Mouse (Mus musculus) hindbrain, embryonic 10.5 days (tissue): ENCODE measurements around the gene Nid1. TPM values are rescaled to one million over a fixed set of nuclear protein-coding genes. Genes with fewer than 3 reads are reported as not detected.

ENCODE experiments used
- DNase-seq: peaks from one replicate; pipeline ENCODE4 v3.0.0-alpha.2; 2017; ENCODE audit warnings: low spot score
- H3K27ac ChIP-seq: fragments of 300-500 bp; sonication (generic); 2 replicates; pipeline ENCODE4 v1.5.1; 2016; ENCODE audit warnings: mild to moderate bottlenecking, moderate library complexity
- H3K27me3 ChIP-seq: fragments of 300-500 bp; sonication (generic); 2 replicates; pipeline ENCODE4 v1.6.1; 2016; ENCODE audit warnings: mild to moderate bottlenecking; ENCODE audit not compliant: poor library complexity, insufficient read depth, severe bottlenecking
- H3K36me3 ChIP-seq: fragments of 300-500 bp; sonication (generic); 2 replicates; pipeline ENCODE4 v1.6.1; 2016; ENCODE audit warnings: mild to moderate bottlenecking, moderate library complexity
- H3K4me1 ChIP-seq: fragments of 300-500 bp; sonication (generic); replicated peaks from 2 replicates; pipeline ENCODE4 v1.6.1; 2016; ENCODE audit warnings: mild to moderate bottlenecking
- H3K4me3 ChIP-seq: fragments of 300-500 bp; sonication (generic); 2 replicates; pipeline ENCODE4 v1.5.1; 2016; ENCODE audit warnings: mild to moderate bottlenecking, moderate library complexity
- H3K9me3 ChIP-seq: fragments of 300-500 bp; sonication (generic); 2 replicates; pipeline ENCODE4 v1.6.1; 2016; ENCODE audit warnings: mild to moderate bottlenecking, moderate library complexity
- WGBS: fragments of 180-500 bp; shearing (Covaris S2); methylation state at CpG from one replicate; pipeline ENCODE4 v1.1.7; 2016; 5-methylcytosine and 5-hydroxymethylcytosine counted together
- polyA plus RNA-seq: library from polyadenylated mRNA; unstranded; fragments of >200 nt; fragmentation: Nextera tagmentation; extraction: Ambion mirVana; gene quantifications from 2 replicates; pipeline ENCODE4 v1.2.1, GENCODE M21; 2016

The Nid1 gene
- polyA plus RNA-seq, 1 experiment from 2014 or later = 43.9 TPM

DNA sequence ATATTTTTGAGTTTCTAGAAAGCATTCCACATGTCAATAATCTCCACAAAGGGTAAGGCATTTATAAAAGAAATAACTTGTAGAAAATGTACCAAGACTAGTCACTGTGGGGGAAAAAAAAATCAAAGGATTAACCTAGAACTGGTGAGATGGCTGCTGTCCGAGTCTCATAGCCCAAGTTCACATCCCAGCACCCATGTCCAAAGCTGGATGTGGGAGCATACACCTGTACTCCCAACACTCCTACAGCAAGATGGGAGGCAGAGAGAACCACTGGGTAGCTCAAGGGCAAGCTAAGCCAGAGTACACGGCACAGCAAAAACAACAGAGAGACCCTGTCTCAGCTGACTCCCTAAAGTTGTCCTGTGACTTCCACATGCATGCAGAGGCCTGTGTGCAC is 47.5 kb downstream of the Nid1 start:
- H3K27me3 ChIP-seq = no peaks in the 10 kb centered on the region
- peaks cover 51% of the 10 kb centered on the region for H3K4me1 ChIP-seq
- no peak overlapping the region for H3K4me3 ChIP-seq
- WGBS = 71% methylated on average over 2 of the region's 2 CpGs
- DNase-seq = no peak
- no peak overlapping the region for H3K27ac ChIP-seq
- H3K9me3 ChIP-seq = no peaks in the 10 kb centered on the region
- no peaks in the 10 kb centered on the region for H3K36me3 ChIP-seq

GRCm38 (mm10) chr13:13485682-13486081 is 48.3 kb downstream of the Nid1 start:
- Histone ChIP-seq H3K9me3 (no peaks in the 10 kb centered on the region), H3K36me3 (no peaks in the 10 kb centered on the region), H3K27me3 (no peaks in the 10 kb centered on the region), H3K4me3 (no peak overlapping the region), H3K4me1 (peaks cover 48% of the 10 kb centered on the region), H3K27ac (peak overlapping the region; percentile 50)
- no peak for DNase-seq
- 74% methylated on average over 4 of the region's 4 CpGs for WGBS

- no peak overlapping the region for H3K27ac ChIP-seq
- H3K36me3 ChIP-seq = no peaks in the 10 kb centered on the region
- H3K4me1 ChIP-seq = peaks cover 27% of the 10 kb centered on the region
- H3K4me3 ChIP-seq = no peak overlapping the region
- DNase-seq = no peak
- H3K9me3 ChIP-seq = no peaks in the 10 kb centered on the region
- 90% methylated on average over 1 of the region's 1 CpGs for WGBS
- no peaks in the 10 kb centered on the region for H3K27me3 ChIP-seq
Measured at GRCm38 (mm10) chr13:13487851-13488250, 50.5 kb downstream of the Nid1 start.

GRCm38 (mm10) chr13:13489861-13490260 is 52.5 kb downstream of the Nid1 start:
- Histone ChIP-seq H3K4me1 (peaks cover 9% of the 10 kb centered on the region), H3K4me3 (no peak overlapping the region)
- DNase-seq = no peak

DNA sequence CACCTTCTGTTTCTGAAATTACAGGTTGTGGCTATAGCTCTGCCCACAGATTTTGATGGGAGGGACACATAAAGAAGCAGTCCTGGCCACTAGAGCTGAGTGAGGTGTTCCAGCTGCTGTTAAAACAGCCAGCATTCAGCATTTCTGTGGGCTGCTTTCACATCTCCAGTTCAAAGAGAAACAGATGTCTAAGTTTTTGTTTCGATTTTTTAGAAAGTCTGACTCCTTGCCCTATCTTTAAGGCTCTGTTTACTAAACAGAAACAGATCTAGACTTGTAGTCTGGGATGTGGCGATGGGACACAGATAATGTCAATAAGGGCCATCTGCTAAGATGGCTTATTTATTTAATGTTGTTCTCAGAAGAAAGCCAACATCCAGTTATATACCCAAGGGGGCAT is 54.8 kb downstream of the Nid1 start:
- Histone ChIP-seq H3K36me3 (no peaks in the 10 kb centered on the region), H3K9me3 (no peaks in the 10 kb centered on the region), H3K27me3 (no peaks in the 10 kb centered on the region), H3K4me1 (no peaks in the 10 kb centered on the region), H3K27ac (no peak overlapping the region), H3K4me3 (no peak overlapping the region)
- no peak for DNase-seq
- WGBS = 70% methylated on average over 2 of the region's 2 CpGs

More at GRCm38 (mm10) chr13:13489861-13490260, 52.5 kb downstream of the Nid1 start:
- H3K27me3 ChIP-seq = no peaks in the 10 kb centered on the region
- H3K27ac ChIP-seq = no peak overlapping the region
- WGBS = 87% methylated on average over 5 of the region's 5 CpGs
- H3K36me3 ChIP-seq = no peaks in the 10 kb centered on the region
- no peaks in the 10 kb centered on the region for H3K9me3 ChIP-seq

- Histone ChIP-seq H3K27me3 (no peaks in the 10 kb centered on the region), H3K27ac (no peak overlapping the region), H3K9me3 (no peaks in the 10 kb centered on the region), H3K4me1 (no peaks in the 10 kb centered on the region), H3K36me3 (no peaks in the 10 kb centered on the region), H3K4me3 (no peak overlapping the region)
- 63% methylated on average over 3 of the region's 3 CpGs for WGBS
- no peak for DNase-seq
Measured at GRCm38 (mm10) chr13:13493517-13493916, 56.2 kb downstream of the Nid1 start.

DNA sequence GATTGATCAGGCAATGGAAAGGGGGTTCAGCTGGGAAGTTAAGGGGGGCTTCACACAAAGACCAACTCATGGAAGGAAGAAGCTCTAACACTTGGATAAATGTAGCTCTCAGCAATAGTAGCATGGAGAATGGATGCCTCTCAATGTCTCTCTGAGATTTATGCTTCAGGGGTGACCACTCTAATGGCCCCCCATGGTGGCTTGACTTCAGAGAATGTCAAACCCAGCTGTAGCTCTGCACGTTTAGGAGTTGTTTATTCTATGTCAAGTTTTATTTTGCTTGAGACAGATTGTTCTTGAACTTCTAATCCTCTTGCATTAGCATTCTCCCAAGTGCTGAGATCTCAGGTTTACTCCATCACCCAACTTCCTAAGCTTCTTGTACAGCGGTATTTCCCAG is 60.7 kb downstream of the Nid1 start:
- H3K36me3 ChIP-seq = no peaks in the 10 kb centered on the region
- no peak overlapping the region for H3K27ac ChIP-seq
- DNase-seq = no peak
- WGBS = 80% methylated on average over 2 of the region's 2 CpGs
- H3K9me3 ChIP-seq = no peaks in the 10 kb centered on the region
- no peaks in the 10 kb centered on the region for H3K27me3 ChIP-seq
- H3K4me3 ChIP-seq = no peak overlapping the region
- H3K4me1 ChIP-seq = no peaks in the 10 kb centered on the region

DNA sequence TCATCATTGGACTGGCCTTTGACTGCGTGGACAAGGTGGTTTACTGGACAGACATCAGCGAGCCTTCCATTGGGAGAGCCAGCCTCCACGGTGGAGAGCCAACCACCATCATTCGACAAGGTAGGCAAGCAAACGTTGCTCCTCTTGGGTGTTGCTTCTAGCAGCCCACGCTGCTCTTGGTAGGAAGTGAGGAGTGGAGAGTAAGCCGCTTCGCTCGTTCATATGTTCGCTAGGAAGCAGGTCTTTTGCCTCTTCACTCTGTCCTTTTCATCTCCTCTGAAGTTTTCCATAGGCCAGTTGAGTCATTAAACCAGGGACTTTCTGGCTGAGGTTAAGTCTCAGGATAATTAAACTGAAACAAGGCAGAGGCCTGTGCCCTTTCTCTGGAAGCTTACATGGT is 65.1 kb downstream of the Nid1 start:
- no peaks in the 10 kb centered on the region for H3K4me1 ChIP-seq
- WGBS = 91% methylated on average over 10 of the region's 10 CpGs
- no peak for DNase-seq
- H3K27ac ChIP-seq = no peak overlapping the region
- no peaks in the 10 kb centered on the region for H3K9me3 ChIP-seq
- H3K27me3 ChIP-seq = no peaks in the 10 kb centered on the region
- no peaks in the 10 kb centered on the region; the same call in 1 of the 2 replicates for H3K36me3 ChIP-seq
- no peak overlapping the region for H3K4me3 ChIP-seq

- H3K4me3 ChIP-seq = no peak overlapping the region
- H3K36me3 ChIP-seq = no peaks in the 10 kb centered on the region; the same call in 1 of the 2 replicates
- no peak overlapping the region for H3K27ac ChIP-seq
- 55% methylated on average over 4 of the region's 4 CpGs for WGBS
- H3K9me3 ChIP-seq = no peaks in the 10 kb centered on the region
- H3K27me3 ChIP-seq = no peaks in the 10 kb centered on the region
- DNase-seq = no peak
- H3K4me1 ChIP-seq = peaks cover 6% of the 10 kb centered on the region; the same call in 1 of the 2 replicates
Measured at GRCm38 (mm10) chr13:13503695-13504386, 66.5 kb downstream of the Nid1 start.

DNA sequence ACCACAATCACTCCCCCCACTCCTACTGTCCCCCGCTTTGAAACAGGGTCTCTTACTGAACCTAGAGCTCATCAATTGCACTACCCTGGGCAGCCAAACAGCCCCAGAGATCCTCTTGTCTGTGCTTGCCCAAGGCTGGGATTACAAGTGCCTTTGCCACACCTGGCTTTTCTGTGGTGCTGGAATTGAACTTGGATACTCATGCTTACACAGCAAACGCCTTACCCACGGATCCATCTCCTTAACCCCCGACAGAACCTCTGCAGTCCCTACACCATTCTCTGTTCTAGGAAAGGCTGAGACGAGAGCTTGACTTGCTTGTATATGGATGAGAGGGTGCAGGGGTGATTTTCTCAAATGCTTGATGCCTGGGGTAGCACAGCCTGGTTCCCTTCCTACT is 67.7 kb downstream of the Nid1 start:
- DNase-seq = no peak
- Histone ChIP-seq H3K27ac (no peak overlapping the region), H3K27me3 (no peaks in the 10 kb centered on the region), H3K4me1 (peaks cover 6% of the 10 kb centered on the region; the same call in 1 of the 2 replicates), H3K9me3 (no peaks in the 10 kb centered on the region), H3K36me3 (no peaks in the 10 kb centered on the region; the same call in 1 of the 2 replicates), H3K4me3 (no peak overlapping the region)
- WGBS = 89% methylated on average over 5 of the region's 5 CpGs

DNA sequence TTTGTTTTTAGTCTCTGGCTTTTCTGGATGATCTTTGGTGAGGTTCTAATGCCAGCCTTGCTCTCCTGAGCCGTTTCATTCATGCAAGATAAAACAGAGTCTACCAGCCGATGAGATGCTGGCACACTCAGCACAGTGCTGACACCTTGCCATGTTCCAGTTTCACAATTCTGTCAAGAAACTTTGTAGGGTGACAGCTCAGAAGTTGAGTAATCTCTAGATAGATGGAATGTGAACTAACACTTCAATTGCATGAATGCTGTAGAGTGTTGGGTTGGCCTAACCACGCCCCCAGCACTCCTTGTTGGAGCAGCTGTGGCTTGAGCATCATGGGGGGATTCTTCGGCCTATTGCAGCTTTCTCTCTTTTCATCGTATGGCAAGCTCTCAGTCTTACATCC is 69.2 kb downstream of the Nid1 start:
- no peaks in the 10 kb centered on the region for H3K9me3 ChIP-seq
- 88% methylated on average over 5 of the region's 5 CpGs for WGBS
- peaks cover 6% of the 10 kb centered on the region; the same call in 1 of the 2 replicates for H3K4me1 ChIP-seq
- no peak overlapping the region for H3K27ac ChIP-seq
- no peaks in the 10 kb centered on the region; the same call in 1 of the 2 replicates for H3K36me3 ChIP-seq
- no peak overlapping the region for H3K4me3 ChIP-seq
- no peak for DNase-seq
- no peaks in the 10 kb centered on the region for H3K27me3 ChIP-seq

GRCm38 (mm10) chr13:13514861-13515260 is 77.5 kb downstream of the Nid1 start:
- no peaks in the 10 kb centered on the region for H3K36me3 ChIP-seq
- no peaks in the 10 kb centered on the region for H3K9me3 ChIP-seq
- H3K4me1 ChIP-seq = no peaks in the 10 kb centered on the region
- H3K27me3 ChIP-seq = no peaks in the 10 kb centered on the region
- no peak for DNase-seq
- H3K27ac ChIP-seq = no peak overlapping the region
- 84% methylated on average over 4 of the region's 4 CpGs for WGBS
- H3K4me3 ChIP-seq = no peak overlapping the region

DNA sequence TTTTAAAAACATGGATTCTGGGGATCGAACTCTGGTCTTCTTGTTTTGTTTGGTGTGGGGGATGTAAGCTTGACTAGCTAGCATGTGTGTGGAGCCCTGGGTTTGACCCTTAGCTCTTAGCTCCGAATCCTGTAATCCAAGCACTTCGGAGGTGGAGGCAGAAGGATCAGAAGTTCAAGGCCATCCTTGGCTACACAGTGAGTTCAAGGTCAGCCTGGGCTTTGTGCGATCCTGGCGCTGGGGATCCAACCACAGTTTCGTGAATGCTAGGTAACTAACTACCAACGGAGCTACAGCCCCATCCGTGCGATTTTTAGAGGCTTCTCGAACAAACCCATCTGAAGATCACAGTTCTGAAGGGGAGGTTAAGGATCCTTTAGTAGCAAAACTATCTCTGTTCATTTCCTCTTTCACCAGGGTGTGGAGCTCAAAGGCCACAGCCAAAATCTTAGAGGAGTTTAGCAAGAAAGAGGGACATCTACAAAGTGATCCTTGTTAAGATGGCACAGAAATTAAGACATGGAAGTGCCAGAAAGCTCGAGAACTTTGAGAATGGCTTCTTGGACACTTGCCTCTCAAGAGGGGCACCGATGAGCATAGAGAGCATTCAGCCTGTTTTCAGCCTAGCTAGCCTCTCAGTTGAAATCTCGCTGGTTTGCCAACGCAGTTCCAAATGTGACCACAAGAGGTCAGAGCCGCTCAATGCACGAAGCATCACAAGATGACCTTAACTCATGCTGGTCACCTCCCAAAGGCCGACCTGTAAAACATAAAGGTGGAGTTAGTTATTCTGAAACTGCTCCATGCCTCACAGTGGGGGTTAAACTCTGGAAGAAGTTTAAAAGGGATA is 79.2 kb downstream of the Nid1 start:
- no peaks in the 10 kb centered on the region for H3K4me1 ChIP-seq
- no peaks in the 10 kb centered on the region for H3K9me3 ChIP-seq
- H3K36me3 ChIP-seq = no peaks in the 10 kb centered on the region
- peak; percentile 84 for DNase-seq
- 49% methylated on average over 17 of the region's 17 CpGs for WGBS
- no peak overlapping the region for H3K4me3 ChIP-seq
- H3K27ac ChIP-seq = no peak overlapping the region
- no peaks in the 10 kb centered on the region for H3K27me3 ChIP-seq
